16 mouse cellular contexts compared by ENCODE assay signal in genomic region chr2:145523381-145523780, GRCm38 (mm10).
"Had no signal": no experiment of that assay in that cellular context is flagged by ENCODE, and none has a peak within 500 bp of the region (broad histone marks: within the 10 kb centered on the region; RNA-seq: fewer than 3 reads in every experiment).

No protein-coding gene starts in this region.

- H3K9ac ChIP-seq: neural tube, embryonic 13.5 days; neural tube, embryonic 15.5 days; stomach, embryonic 15.5 days had no signal

- DNase-seq: retina, postnatal 1 day; right cerebral cortex, adult 18-20 months; right cerebral cortex, postnatal 14 days; right cerebral cortex, postnatal 25 days; right cerebral cortex, postnatal 4 days; spleen, adult 18-20 months; thymus, adult 18-20 months; thymus, adult 2 months; thymus, postnatal 14 days; thymus, postnatal 25 days; thymus, postnatal 36 days; thymus, postnatal 4 days had no signal

- H3K4me1 ChIP-seq: stomach, embryonic 15.5 days had no signal

- H3K27ac ChIP-seq: neural tube, embryonic 13.5 days; neural tube, embryonic 15.5 days; stomach, embryonic 15.5 days; stomach, postnatal 0 days had no signal

- H3K4me2 ChIP-seq: neural tube, embryonic 13.5 days; neural tube, embryonic 15.5 days; stomach, embryonic 15.5 days had no signal

- H3K27me3 ChIP-seq: neural tube, embryonic 13.5 days; neural tube, embryonic 15.5 days; stomach, embryonic 15.5 days had no signal

- H3K4me3 ChIP-seq: neural tube, embryonic 13.5 days; neural tube, embryonic 15.5 days; stomach, embryonic 15.5 days had no signal

- H3K9me3 ChIP-seq: neural tube, embryonic 13.5 days; neural tube, embryonic 15.5 days; stomach, embryonic 15.5 days had no signal

- H3K36me3 ChIP-seq: neural tube, embryonic 13.5 days; neural tube, embryonic 15.5 days; stomach, embryonic 15.5 days had no signal
